Mouse (Mus musculus) testis, adult 2 months (tissue): ENCODE results near the gene Pdlim1. TPM values are rescaled to one million over a fixed set of nuclear protein-coding genes. Genes with fewer than 3 reads are reported as not detected.

Experiments used
- H3K27ac ChIP-seq: fragments of 200-500 bp; 2 replicates; pipeline ENCODE4 v1.5.1; 2012; ENCODE audit warnings: low read depth, low read length; ENCODE audit not compliant: control insufficient read depth, insufficient read depth
- H3K27me3 ChIP-seq: fragments of 200-500 bp; 2 replicates; pipeline ENCODE4 v1.6.1; 2012; ENCODE audit warnings: mild to moderate bottlenecking, low read length, moderate library complexity; ENCODE audit not compliant: control insufficient read depth, insufficient read depth
- H3K36me3 ChIP-seq: fragments of 200-500 bp; 2 replicates; pipeline ENCODE4 v1.6.1; 2012; ENCODE audit warnings: mild to moderate bottlenecking, low read length; ENCODE audit not compliant: control insufficient read depth, insufficient read depth
- H3K4me1 ChIP-seq: fragments of 200-500 bp; 2 replicates; pipeline ENCODE4 v1.6.1; 2012; ENCODE audit warnings: low read length; ENCODE audit not compliant: control insufficient read depth, insufficient read depth
- H3K4me3 ChIP-seq: fragments of 200-500 bp; 2 replicates; pipeline ENCODE4 v1.5.1; 2012; ENCODE audit warnings: low read depth, mild to moderate bottlenecking, low read length, moderate library complexity, mixed read lengths; ENCODE audit not compliant: control insufficient read depth
- CTCF ChIP-seq: fragments of 200-500 bp; IDR thresholded peaks from 2 replicates; pipeline ENCODE4 v1.5.1; 2012; ENCODE audit warnings: low read depth, mild to moderate bottlenecking, inconsistent platforms, low read length, moderate library complexity; ENCODE audit not compliant: control insufficient read depth, insufficient read depth, insufficient replicate concordance
- POLR2A ChIP-seq: fragments of 200-500 bp; IDR thresholded peaks from 2 replicates; pipeline ENCODE4 v1.6.1; 2012; ENCODE audit warnings: low read depth, mild to moderate bottlenecking, inconsistent platforms, low read length, moderate library complexity; ENCODE audit not compliant: control insufficient read depth
- polyA plus RNA-seq: library from polyadenylated mRNA; depleted of rRNA; stranded (reverse); fragments of >200 nt; gene quantifications from 2 replicates; pipeline ENCODE4 v1.2.3, GENCODE M21; 2012

The Pdlim1 gene
- polyA plus RNA-seq, 1 experiment: 8.8 TPM

GRCm38 (mm10) chr19:40269526-40269925 is 2.1 kb downstream of the Pdlim1 start:
- no peak for TF ChIP-seq CTCF
- no peak overlapping the region for H3K27ac ChIP-seq
- H3K4me1 ChIP-seq: peaks cover 16% of the 10 kb centered on the region
- H3K4me3 ChIP-seq: no peak overlapping the region
- no peaks in the 10 kb centered on the region for H3K36me3 ChIP-seq
- H3K27me3 ChIP-seq: no peaks in the 10 kb centered on the region

- Histone ChIP-seq H3K27me3 (no peaks in the 10 kb centered on the region), H3K4me3 (no peak overlapping the region), H3K27ac (no peak overlapping the region), H3K4me1 (peaks cover 16% of the 10 kb centered on the region), H3K36me3 (no peaks in the 10 kb centered on the region)
- no peak for TF ChIP-seq POLR2A
- TF ChIP-seq CTCF: no peak
Measured at GRCm38 (mm10) chr19:40268493-40268892, 3.1 kb downstream of the Pdlim1 start.

GRCm38 (mm10) chr19:40267380-40267779 is 4.3 kb downstream of the Pdlim1 start:
- no peak overlapping the region for H3K27ac ChIP-seq
- no peaks in the 10 kb centered on the region for H3K36me3 ChIP-seq
- TF ChIP-seq CTCF: no peak
- TF ChIP-seq POLR2A: no peak
- no peaks in the 10 kb centered on the region for H3K27me3 ChIP-seq
- H3K4me3 ChIP-seq: no peak overlapping the region
- H3K4me1 ChIP-seq: peaks cover 16% of the 10 kb centered on the region

GRCm38 (mm10) chr19:40259485-40259884 is 12.2 kb downstream of the Pdlim1 start:
- TF ChIP-seq POLR2A (no peak), CTCF (no peak)
- Histone ChIP-seq H3K36me3 (no peaks in the 10 kb centered on the region), H3K27me3 (no peaks in the 10 kb centered on the region)

DNA sequence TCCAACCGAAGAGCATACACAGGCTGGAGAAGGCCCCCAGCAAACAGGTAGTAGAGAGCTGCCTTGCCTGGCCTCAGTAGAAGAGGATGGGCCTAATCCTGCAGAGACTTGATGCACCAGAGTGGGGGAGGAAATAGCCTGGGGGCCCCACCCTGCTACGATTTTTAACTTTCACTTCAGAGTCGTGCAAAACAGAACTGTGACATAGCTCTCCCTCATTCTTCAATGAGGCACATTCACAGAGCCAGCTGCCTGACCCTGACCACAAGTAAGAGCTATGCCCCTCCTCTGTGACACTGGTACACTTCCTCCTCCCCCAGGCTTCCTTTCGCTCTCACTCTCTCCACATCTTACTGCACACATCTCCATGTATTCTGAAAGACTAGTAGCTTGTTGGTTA is 14.2 kb downstream of the Pdlim1 start:
- Histone ChIP-seq H3K4me1 (peaks cover 4% of the 10 kb centered on the region), H3K4me3 (no peak overlapping the region), H3K27ac (no peak overlapping the region), H3K36me3 (no peaks in the 10 kb centered on the region), H3K27me3 (no peaks in the 10 kb centered on the region)
- TF ChIP-seq POLR2A (no peak), CTCF (no peak)

More at GRCm38 (mm10) chr19:40259485-40259884, 12.2 kb downstream of the Pdlim1 start:
- Histone ChIP-seq H3K27ac (no peak overlapping the region), H3K4me3 (no peak overlapping the region), H3K4me1 (no peaks in the 10 kb centered on the region)

DNA sequence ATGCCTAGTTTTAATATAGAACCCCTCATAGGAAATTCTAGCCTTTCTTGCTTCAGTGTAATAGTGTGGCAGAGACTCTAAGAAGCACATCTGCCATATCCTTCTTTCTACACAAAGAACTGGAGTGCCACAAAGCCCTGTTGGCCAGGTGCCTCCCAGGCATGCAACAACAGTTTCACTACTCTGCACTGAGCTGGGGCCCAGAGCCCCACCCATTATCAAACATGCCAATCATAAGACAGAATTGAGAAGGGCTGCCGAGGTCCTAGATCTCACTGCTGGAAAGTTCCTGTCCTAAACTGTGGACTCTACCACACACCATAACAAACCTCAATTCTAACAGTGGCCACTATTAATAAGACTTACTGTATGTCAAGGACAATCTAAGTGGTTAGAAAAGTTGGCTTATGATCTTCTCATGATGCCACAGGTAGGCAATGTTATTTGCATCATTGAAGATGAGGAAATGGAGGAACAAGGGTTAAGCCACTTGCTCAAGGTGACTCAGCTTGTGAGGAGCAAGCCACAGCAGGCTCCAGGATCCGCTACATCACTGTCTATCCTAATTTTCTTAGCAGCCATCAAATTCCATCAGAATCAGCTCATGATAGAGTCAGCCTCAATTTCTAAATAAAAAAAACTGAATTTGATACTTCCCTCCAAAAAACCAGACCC is 15.1 kb downstream of the Pdlim1 start:
- no peak for TF ChIP-seq CTCF
- no peak for TF ChIP-seq POLR2A
- no peaks in the 10 kb centered on the region for H3K27me3 ChIP-seq
- no peak overlapping the region for H3K4me3 ChIP-seq
- H3K27ac ChIP-seq: no peak overlapping the region
- no peaks in the 10 kb centered on the region for H3K36me3 ChIP-seq
- peaks cover 4% of the 10 kb centered on the region for H3K4me1 ChIP-seq

GRCm38 (mm10) chr19:40255561-40255960 is 16.1 kb downstream of the Pdlim1 start:
- H3K36me3 ChIP-seq: no peaks in the 10 kb centered on the region
- no peak for TF ChIP-seq POLR2A
- TF ChIP-seq CTCF: no peak
- peaks cover 4% of the 10 kb centered on the region for H3K4me1 ChIP-seq
- no peak overlapping the region for H3K27ac ChIP-seq
- H3K4me3 ChIP-seq: no peak overlapping the region
- H3K27me3 ChIP-seq: no peaks in the 10 kb centered on the region
